Mouse (Mus musculus): ENCODE measurements around the gene Naa35. TPM values are rescaled to one million over a fixed set of nuclear protein-coding genes. Genes with fewer than 3 reads are reported as not detected.

Gene Naa35
- polyA plus RNA-seq, 1 experiment from 2014 or later, result 128 TPM

- Histone ChIP-seq H3K9me3 (no peaks in the 10 kb centered on the region), H3K4me1 (no peaks in the 10 kb centered on the region), H3K27me3 (replicated peaks) (no peaks in the 10 kb centered on the region), H3K4me2 (replicated peaks) (no peak overlapping the region), H3K9ac (no peak overlapping the region), H3K36me3 (peaks cover 64% of the 10 kb centered on the region), H3K27ac (no peak overlapping the region), H3K4me3 (no peak overlapping the region)
- 83% methylated on average over 4 of the region's 4 CpGs for WGBS
- ATAC-seq (ENCODE audit: low FRiP score, low read depth), result no peak
Observed at GRCm38 (mm10) chr13:59615554-59615953, 30.5 kb downstream of the Naa35 start.

GRCm38 (mm10) chr13:59618463-59618862 is 33.4 kb downstream of the Naa35 start:
- Histone ChIP-seq H3K27me3 (replicated peaks) (no peaks in the 10 kb centered on the region), H3K9ac (no peak overlapping the region), H3K9me3 (no peaks in the 10 kb centered on the region), H3K27ac (no peak overlapping the region), H3K4me3 (no peak overlapping the region), H3K36me3 (peaks cover 73% of the 10 kb centered on the region), H3K4me1 (no peaks in the 10 kb centered on the region), H3K4me2 (replicated peaks) (no peak overlapping the region)
- no peak for ATAC-seq (ENCODE audit: low FRiP score, low read depth)
- 92% methylated on average over 6 of the region's 6 CpGs for WGBS

GRCm38 (mm10) chr13:59621643-59622489 is 36.8 kb downstream of the Naa35 start:
- WGBS, result 90% methylated on average over 7 of the region's 7 CpGs
- H3K4me2 ChIP-seq (replicated peaks), result no peak overlapping the region
- H3K9me3 ChIP-seq, result no peaks in the 10 kb centered on the region
- H3K27ac ChIP-seq, result no peak overlapping the region
- no peaks in the 10 kb centered on the region for H3K27me3 ChIP-seq (replicated peaks)
- H3K4me3 ChIP-seq, result no peak overlapping the region
- H3K9ac ChIP-seq, result no peak overlapping the region
- peaks cover 81% of the 10 kb centered on the region for H3K36me3 ChIP-seq
- H3K4me1 ChIP-seq, result no peaks in the 10 kb centered on the region
- ATAC-seq (ENCODE audit: low FRiP score, low read depth), result no peak

GRCm38 (mm10) chr13:59624389-59624788 is 39.3 kb downstream of the Naa35 start:
- WGBS, result 90% methylated on average over 3 of the region's 3 CpGs
- no peak overlapping the region for H3K9ac ChIP-seq
- peaks cover 79% of the 10 kb centered on the region for H3K36me3 ChIP-seq
- H3K27me3 ChIP-seq (replicated peaks), result no peaks in the 10 kb centered on the region
- H3K9me3 ChIP-seq, result no peaks in the 10 kb centered on the region
- no peak overlapping the region for H3K27ac ChIP-seq
- H3K4me1 ChIP-seq, result no peaks in the 10 kb centered on the region
- no peak overlapping the region for H3K4me3 ChIP-seq
- no peak overlapping the region for H3K4me2 ChIP-seq (replicated peaks)
- no peak for ATAC-seq (ENCODE audit: low FRiP score, low read depth)

DNA sequence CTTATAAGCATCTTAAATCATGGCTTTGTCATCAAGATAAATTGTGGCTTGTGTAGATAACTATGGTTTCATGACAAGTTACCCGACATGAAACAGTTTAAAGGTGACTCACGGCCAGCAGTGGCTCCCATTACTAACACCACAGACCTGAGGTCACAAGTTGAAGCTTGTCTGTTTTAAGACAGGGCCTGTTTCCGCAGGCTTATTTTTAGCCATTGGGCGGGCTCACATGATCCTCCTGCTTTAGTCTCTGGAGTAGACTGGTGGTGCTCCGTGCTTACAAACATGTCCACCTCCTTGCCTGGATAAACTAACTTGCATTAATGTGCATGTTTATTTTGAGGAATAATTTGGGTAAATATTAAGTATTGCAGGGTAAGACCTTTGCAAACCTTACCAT is 39.8 kb downstream of the Naa35 start:
- Histone ChIP-seq H3K4me2 (replicated peaks) (no peak overlapping the region), H3K27me3 (replicated peaks) (no peaks in the 10 kb centered on the region), H3K4me1 (no peaks in the 10 kb centered on the region), H3K27ac (no peak overlapping the region), H3K9me3 (no peaks in the 10 kb centered on the region), H3K36me3 (peaks cover 81% of the 10 kb centered on the region), H3K4me3 (no peak overlapping the region), H3K9ac (no peak overlapping the region)
- WGBS, result 93% methylated on average over 5 of the region's 5 CpGs
- ATAC-seq (ENCODE audit: low FRiP score, low read depth), result no peak

- no peak for ATAC-seq (ENCODE audit: low FRiP score, low read depth)
- Histone ChIP-seq H3K9me3 (no peaks in the 10 kb centered on the region), H3K27me3 (replicated peaks) (no peaks in the 10 kb centered on the region)
Observed at GRCm38 (mm10) chr13:59626739-59627138, 41.7 kb downstream of the Naa35 start.

DNA sequence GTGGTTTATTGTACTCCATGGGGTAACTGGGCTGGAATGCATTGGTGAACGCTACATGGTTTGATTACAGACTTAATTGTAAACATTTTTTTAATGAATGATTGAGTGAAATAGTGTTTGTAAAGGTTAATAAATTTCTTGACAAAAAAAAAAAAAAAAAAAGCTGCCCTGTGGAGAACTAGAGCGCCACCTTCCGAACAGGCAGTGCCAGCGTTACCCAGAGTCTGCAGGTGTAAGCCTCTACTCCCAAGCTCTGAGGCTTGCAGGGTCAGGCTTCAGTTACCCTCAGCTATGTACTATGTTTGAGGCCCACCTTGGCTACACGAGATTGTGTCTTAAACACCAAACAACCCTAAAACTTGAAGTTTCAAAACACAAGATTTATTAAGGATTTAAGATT is 49.6 kb downstream of the Naa35 start:
- H3K36me3 ChIP-seq, result peaks cover 92% of the 10 kb centered on the region
- ATAC-seq (ENCODE audit: low FRiP score, low read depth), result no peak

More at GRCm38 (mm10) chr13:59626739-59627138, 41.7 kb downstream of the Naa35 start:
- Histone ChIP-seq H3K27ac (no peak overlapping the region), H3K36me3 (peaks cover 78% of the 10 kb centered on the region), H3K4me2 (replicated peaks) (no peak overlapping the region), H3K9ac (no peak overlapping the region), H3K4me1 (no peaks in the 10 kb centered on the region), H3K4me3 (no peak overlapping the region)
- WGBS, result 90% methylated on average over 7 of the region's 7 CpGs

DNA sequence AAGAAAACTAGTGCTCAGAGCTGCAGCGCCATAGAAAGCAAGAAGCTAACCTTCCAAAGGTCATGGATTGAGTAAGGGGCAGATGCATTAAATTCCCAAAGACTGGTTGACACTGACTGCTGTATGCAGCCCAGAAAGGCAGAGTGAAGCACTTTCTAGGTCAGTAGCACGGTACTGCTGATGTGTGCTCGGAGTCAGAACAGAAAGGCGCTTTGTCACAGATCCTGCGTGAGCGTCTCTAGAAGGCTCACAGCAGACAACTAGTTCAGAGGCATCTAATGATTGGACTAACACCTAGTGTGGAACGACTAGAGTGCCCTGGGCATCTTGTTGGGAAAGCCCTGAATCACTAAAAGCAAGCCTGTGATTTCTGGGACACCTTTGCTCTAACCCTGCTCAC is 52.7 kb downstream of the Naa35 start:
- H3K4me3 ChIP-seq, result no peak overlapping the region
- no peak overlapping the region for H3K4me2 ChIP-seq (replicated peaks)
- WGBS, result 91% methylated on average over 7 of the region's 7 CpGs
- H3K27ac ChIP-seq, result no peak overlapping the region
- H3K36me3 ChIP-seq, result peaks cover 91% of the 10 kb centered on the region
- no peaks in the 10 kb centered on the region for H3K27me3 ChIP-seq (replicated peaks)
- no peak overlapping the region for H3K9ac ChIP-seq
- H3K9me3 ChIP-seq, result no peaks in the 10 kb centered on the region
- no peak for ATAC-seq (ENCODE audit: low FRiP score, low read depth)
- no peaks in the 10 kb centered on the region for H3K4me1 ChIP-seq

More for the DNA sequence above, 49.6 kb downstream of the Naa35 start:
- H3K9ac ChIP-seq, result no peak overlapping the region
- H3K27me3 ChIP-seq (replicated peaks), result no peaks in the 10 kb centered on the region
- H3K4me2 ChIP-seq (replicated peaks), result no peak overlapping the region
- WGBS, result 76% methylated on average over 5 of the region's 5 CpGs
- H3K4me3 ChIP-seq, result no peak overlapping the region
- no peaks in the 10 kb centered on the region for H3K4me1 ChIP-seq
- H3K9me3 ChIP-seq, result no peaks in the 10 kb centered on the region
- no peak overlapping the region for H3K27ac ChIP-seq

GRCm38 (mm10) chr13:59639368-59640177 is 54.5 kb downstream of the Naa35 start:
- Histone ChIP-seq H3K27me3 (replicated peaks) (no peaks in the 10 kb centered on the region), H3K9ac (no peak overlapping the region), H3K9me3 (no peaks in the 10 kb centered on the region), H3K4me1 (no peaks in the 10 kb centered on the region), H3K4me3 (no peak overlapping the region), H3K4me2 (replicated peaks) (no peak overlapping the region), H3K27ac (no peak overlapping the region), H3K36me3 (peaks cover 79% of the 10 kb centered on the region)
- ATAC-seq (ENCODE audit: low FRiP score, low read depth), result no peak
- 91% methylated on average over 16 of the region's 16 CpGs for WGBS

DNA sequence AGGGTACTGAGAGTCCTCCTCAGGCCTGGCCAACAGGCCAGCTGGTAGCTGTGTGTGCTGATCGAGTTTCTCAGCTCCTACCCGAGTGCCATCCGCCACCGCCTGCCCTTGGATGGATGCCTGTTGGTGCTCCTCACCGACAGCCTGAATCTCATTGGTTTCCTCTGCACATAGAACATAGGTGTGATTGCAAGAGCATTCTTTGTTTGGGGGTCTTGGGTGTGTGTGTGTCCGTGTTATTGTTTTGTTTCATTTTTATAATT is 55.0 kb downstream of the Naa35 start:
- Histone ChIP-seq H3K9ac (no peak overlapping the region), H3K36me3 (peaks cover 78% of the 10 kb centered on the region), H3K4me2 (replicated peaks) (no peak overlapping the region), H3K4me1 (no peaks in the 10 kb centered on the region), H3K27me3 (replicated peaks) (no peaks in the 10 kb centered on the region), H3K9me3 (no peaks in the 10 kb centered on the region), H3K4me3 (no peak overlapping the region), H3K27ac (no peak overlapping the region)
- 93% methylated on average over 6 of the region's 6 CpGs for WGBS
- no peak for ATAC-seq (ENCODE audit: low FRiP score, low read depth)

- Histone ChIP-seq H3K9ac (no peak overlapping the region), H3K9me3 (no peaks in the 10 kb centered on the region), H3K4me3 (no peak overlapping the region), H3K27ac (no peak overlapping the region), H3K27me3 (replicated peaks) (no peaks in the 10 kb centered on the region), H3K4me2 (replicated peaks) (no peak overlapping the region), H3K4me1 (no peaks in the 10 kb centered on the region), H3K36me3 (peaks cover 75% of the 10 kb centered on the region)
- WGBS, result 92% methylated on average over 2 of the region's 2 CpGs
- no peak for ATAC-seq (ENCODE audit: low FRiP score, low read depth)
Observed at GRCm38 (mm10) chr13:59642818-59643217, 57.8 kb downstream of the Naa35 start.

GRCm38 (mm10) chr13:59645491-59645890 is 60.4 kb downstream of the Naa35 start:
- no peaks in the 10 kb centered on the region for H3K9me3 ChIP-seq
- no peak overlapping the region for H3K4me2 ChIP-seq (replicated peaks)
- no peak overlapping the region for H3K27ac ChIP-seq
- 91% methylated on average over 3 of the region's 3 CpGs for WGBS
- H3K27me3 ChIP-seq (replicated peaks), result no peaks in the 10 kb centered on the region
- H3K36me3 ChIP-seq, result peaks cover 79% of the 10 kb centered on the region
- ATAC-seq (ENCODE audit: low FRiP score, low read depth), result no peak
- no peak overlapping the region for H3K9ac ChIP-seq
- no peak overlapping the region for H3K4me3 ChIP-seq
- H3K4me1 ChIP-seq, result no peaks in the 10 kb centered on the region
